Mouse (Mus musculus): ENCODE measurements around the gene Kcnn1.
"Not testable (repeated sequence)": the region's sequence is repeated elsewhere in the genome, so short reads cannot be mapped to it uniquely, and the experiment has no call there.

The Kcnn1 gene

DNA sequence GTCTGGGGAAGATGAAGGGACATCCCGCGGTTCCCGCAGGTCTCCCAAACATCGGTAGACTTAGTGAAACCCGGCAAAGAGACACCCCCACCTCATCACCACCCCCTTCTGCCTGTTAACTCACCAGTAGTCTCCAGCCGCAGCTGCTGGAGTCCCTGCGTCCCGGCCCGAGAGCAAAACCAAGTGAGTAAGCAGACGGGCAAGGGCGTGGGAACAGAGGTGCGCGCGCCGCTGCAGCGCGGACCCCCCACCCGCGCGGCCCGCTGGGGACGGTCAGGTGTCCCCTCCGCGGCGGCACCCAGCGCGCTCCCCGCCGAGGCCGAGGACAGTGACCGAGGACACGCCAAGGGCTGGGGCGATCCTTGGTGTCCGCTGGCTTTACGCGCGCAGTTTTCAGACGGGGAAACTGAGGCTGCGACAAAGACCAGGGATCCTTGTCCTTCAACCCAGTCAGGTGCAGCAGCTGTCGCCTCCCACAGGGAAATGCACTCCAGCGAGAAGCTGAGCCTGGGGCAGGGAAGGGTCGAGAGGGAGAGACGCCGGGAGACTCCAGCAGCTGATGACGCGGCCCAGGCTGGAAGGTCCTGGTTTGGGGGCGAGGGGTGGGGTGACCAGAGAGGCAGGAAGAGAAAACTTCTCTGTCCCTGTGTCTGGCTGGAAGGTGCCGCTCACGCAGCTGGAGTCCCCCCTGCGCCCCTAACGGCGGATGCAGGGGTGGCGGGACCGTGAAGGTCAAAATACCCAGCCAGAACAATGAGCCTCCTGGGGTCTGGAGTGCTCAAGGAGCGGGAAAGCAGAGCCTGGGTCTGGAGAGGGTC, at the start of gene Kcnn1:
TSS of gene Kcnn1 (minus strand) at position 435 of the 818 bp plus-strand sequence.
- DNase-seq (ENCODE audit: low spot score in 2 of 2) = peak in 1 of 2 experiments; percentile 68

GRCm38 (mm10) chr8:70911596-70911995, 48.5 kb upstream of the Kcnn1 start:
- peak in 1 of 2 experiments; percentile 69 for DNase-seq (ENCODE audit: low spot score in 2 of 2)

DNA sequence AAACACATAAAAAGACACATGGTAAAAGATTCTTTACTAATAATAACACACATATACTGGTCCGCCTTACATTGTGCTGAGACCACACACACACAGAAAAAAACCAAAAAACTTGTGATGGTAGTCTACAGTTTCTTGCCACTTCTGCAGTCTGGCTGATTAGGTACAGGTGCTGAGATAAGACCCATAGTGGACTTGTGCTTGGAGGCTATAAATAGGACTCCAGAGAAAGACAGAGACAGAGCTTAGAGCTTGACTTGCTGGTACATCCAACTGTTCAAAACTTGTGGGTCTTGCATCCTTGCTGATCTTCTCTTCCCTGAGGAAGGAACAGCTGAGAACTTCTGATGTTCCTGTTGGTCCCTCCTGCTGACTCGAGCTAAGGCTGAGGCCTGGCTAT, 44.5 kb upstream of the Kcnn1 start:
- no peak for DNase-seq (ENCODE audit: low spot score in 2 of 2)

GRCm38 (mm10) chr8:70905831-70906736, 43.0 kb upstream of the Kcnn1 start, which contains the start of gene Map1s:
TSS of gene Map1s (plus strand) at chr8:70905932.
- DNase-seq (ENCODE audit: low spot score in 2 of 2) = peak; percentile 79 to 91

GRCm38 (mm10) chr8:70905463-70905830, 42.4 kb upstream of the Kcnn1 start:
- DNase-seq (ENCODE audit: low spot score in 2 of 2) = no peak

- no peak for DNase-seq (ENCODE audit: low spot score in 2 of 2)
Measured at GRCm38 (mm10) chr8:70904532-70904931, 41.5 kb upstream of the Kcnn1 start.

GRCm38 (mm10) chr8:70903582-70903981, 40.5 kb upstream of the Kcnn1 start:
- no peak for DNase-seq (ENCODE audit: low spot score in 2 of 2)

GRCm38 (mm10) chr8:70903112-70903511, 40.1 kb upstream of the Kcnn1 start:
- no peak for DNase-seq (ENCODE audit: low spot score in 2 of 2)

DNA sequence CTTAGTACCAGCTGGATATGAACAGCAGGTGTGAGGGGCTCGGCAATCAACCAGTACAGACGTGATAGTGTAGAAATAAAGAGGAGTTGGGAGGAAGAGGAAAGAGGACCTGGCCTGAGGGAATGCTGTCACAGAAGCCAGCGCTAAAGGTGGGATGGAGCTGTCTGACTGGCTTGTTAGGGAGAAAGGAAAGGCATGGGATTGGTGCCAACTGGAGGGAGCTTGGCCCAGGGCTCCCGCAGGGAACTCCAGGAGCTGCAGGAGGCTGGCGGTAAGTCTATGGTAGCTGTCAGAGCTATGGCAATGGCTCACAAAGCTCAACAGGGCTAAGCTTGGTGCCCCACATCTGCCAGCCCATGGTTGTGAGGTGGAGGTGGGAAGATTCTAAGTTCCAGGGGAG, 39.2 kb upstream of the Kcnn1 start:
- DNase-seq (ENCODE audit: low spot score in 2 of 2) = no peak

- no peak for DNase-seq (ENCODE audit: low spot score in 2 of 2)
Measured at GRCm38 (mm10) chr8:70900872-70901387, 37.9 kb upstream of the Kcnn1 start.

DNA sequence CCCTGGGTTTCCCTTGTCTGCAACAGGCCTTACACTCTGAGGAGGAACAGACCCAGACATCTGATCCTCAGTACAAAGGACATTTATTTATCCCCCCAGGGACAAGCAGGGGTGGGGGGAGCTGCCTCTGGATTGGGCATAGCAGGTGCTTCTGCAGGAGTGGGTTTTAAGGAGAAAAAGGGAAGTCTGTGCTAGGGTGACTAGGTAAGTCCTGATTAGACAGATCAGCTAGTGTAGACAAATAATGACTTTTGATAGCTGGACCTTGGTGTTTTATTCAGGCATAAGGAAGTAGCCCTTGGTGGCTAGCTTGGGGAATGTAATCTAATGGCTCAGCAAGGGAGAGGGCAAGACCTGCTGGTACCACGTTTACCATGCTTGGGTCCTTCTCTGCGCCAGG, 36.2 kb upstream of the Kcnn1 start:
- no peak for DNase-seq (ENCODE audit: low spot score in 2 of 2)

GRCm38 (mm10) chr8:70898661-70899198, 35.7 kb upstream of the Kcnn1 start:
- DNase-seq (ENCODE audit: low spot score in 2 of 2) = no peak

- peak; percentile 88 to 97 for DNase-seq (ENCODE audit: low spot score in 2 of 2)
Measured at GRCm38 (mm10) chr8:70897681-70898413, 34.8 kb upstream of the Kcnn1 start.

DNA sequence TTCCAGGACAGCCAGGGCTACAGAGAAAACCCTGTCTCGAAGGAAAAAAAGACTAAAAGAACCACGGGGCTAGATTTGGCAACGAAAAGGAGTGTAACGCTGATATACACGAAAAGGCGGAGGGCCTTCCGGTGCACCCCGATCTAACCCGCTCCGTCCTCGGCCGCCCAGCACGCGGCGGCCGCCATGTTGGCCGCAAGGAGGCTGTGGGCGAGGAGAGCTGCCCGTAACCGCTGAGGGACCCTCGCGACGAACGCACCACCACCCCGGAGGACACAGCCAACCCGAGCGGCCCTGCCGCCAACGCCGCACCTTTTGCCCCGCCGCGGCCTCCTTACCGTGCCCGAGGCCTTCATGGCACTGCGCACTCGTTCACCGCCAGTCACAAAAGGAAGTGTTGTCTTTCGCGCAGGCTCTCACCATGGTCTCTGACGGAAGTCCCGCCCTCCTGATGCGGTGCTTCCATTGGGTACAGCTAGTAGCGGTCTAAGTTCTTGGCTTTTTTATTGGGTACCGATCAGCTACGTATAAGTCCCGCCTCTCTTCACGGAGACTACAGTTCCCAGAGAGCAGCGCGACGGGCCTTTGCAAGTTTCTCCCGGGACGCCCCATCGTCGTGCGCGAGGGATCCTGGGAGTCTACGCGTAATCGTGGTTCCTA, 34.1 kb upstream of the Kcnn1 start, which contains the start of gene Rpl18a:
TSS of gene Rpl18a (minus strand) at position 392 of the 660 bp plus-strand sequence.
- peak; percentile 92 to 93 for DNase-seq (ENCODE audit: low spot score in 2 of 2)

- DNase-seq (ENCODE audit: low spot score in 2 of 2) = no peak
Measured at GRCm38 (mm10) chr8:70896316-70897020, 33.4 kb upstream of the Kcnn1 start.

GRCm38 (mm10) chr8:70895571-70896259, 32.7 kb upstream of the Kcnn1 start:
- not testable (repeated sequence) for DNase-seq (ENCODE audit: low spot score in 2 of 2)

DNA sequence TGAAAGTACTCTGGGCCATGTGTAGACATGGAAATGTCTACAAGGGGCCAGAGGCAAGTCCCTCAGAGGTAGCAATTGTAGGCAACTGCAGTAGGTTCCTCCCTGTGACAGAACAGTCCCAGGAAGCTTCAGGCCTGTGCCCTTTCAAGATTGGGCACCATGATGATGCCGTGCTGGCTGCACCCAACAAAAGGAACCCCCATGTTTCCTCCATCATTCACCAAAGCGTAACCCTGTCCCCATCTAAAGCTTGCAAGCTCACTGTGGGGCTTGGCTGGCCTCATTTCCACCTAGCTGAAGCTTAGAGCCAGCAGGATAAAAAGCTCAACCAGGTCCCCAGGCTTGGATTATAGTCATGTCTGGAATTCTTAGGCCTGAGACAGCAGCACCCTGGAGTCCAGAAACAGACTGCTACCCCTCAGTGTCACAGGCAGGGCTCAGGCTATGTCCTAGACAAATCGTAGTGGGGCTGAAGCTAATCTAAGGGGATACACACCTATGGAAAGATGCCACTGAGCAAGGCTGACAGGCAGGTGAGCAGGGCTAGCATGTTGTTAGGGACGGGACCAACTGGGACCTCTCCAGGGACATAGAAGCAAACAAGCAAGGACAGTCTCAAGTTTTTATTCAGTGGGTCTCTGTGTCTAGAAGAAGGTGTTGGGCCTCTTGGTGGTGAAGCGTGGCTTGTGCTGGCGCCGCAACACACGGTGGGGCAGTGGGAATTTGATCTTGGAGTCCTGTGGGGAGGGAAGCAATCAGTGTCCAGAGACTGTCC, 31.9 kb upstream of the Kcnn1 start:
- no peak for DNase-seq (ENCODE audit: low spot score in 2 of 2)

DNA sequence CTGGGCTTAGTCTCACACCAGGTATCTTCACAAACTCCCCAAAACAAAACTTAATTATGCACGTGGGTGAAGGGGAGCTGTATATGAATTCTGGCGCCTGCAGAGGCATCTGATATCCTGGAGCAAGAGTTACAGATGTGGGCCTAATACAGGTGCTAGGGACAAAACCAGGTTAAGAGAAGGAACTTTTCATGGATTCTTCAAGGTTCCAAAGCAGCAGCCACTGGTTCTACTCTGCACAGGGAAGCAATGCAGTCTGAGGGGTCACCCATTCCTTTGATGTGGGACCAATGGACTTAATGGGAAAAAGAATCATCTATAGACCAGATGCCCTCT, 31.3 kb upstream of the Kcnn1 start:
- no peak for DNase-seq (ENCODE audit: low spot score in 2 of 2)

Data from spleen, postnatal 4 days (tissue).